Mouse (Mus musculus): ENCODE measurements around the gene Rbm14. TPM values are rescaled to one million over a fixed set of nuclear protein-coding genes. Genes with fewer than 3 reads are reported as not detected.
"Not testable (repeated sequence)": the region's sequence is repeated elsewhere in the genome, so short reads cannot be mapped to it uniquely, and the experiment has no call there.

Gene Rbm14
- total and polyA plus RNA-seq, 2 experiments from 2014 or later = 37.5 to 45.6 TPM

DNA sequence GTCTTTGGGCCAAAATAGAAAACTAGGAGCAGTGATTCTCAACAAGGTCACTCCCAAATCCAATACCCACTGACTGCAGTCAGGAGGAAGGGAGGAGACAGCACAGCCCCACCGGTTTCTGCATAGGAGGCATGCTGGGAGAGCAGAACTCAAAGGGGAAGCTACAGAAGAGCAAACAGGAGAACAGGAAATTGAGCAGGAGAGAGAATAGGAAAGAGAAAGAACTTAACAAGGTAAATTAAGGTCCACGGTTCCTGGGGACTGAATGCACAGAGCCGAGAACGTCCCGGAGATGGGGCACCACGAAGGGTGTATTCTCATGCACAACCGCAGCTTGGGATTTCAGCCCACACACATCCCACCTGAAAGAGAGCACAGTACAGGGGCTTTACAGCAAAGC, 26.2 kb downstream of the Rbm14 start:
- H3K4me3 ChIP-seq (ENCODE audit: low read length) = no peak overlapping the region
- H3K27me3 ChIP-seq (ENCODE audit: insufficient read depth, low read length) = no peaks in the 10 kb centered on the region
- 88% methylated on average over 7 of the region's 7 CpGs for WGBS
- H3K36me3 ChIP-seq (ENCODE audit: insufficient read depth, low read length) = peaks cover 26% of the 10 kb centered on the region
- no peak overlapping the region for H3K27ac ChIP-seq
- H3K4me2 ChIP-seq (ENCODE audit: low read depth, low read length) = no peak overlapping the region
- no peaks in the 10 kb centered on the region for H3K9me3 ChIP-seq (ENCODE audit: low read length)
- DNase-seq (ENCODE audit: low spot score) (no peak), ATAC-seq (no peak)
- peaks cover 3% of the 10 kb centered on the region for H3K4me1 ChIP-seq (ENCODE audit: insufficient read depth, low read length)
- no peak for TF ChIP-seq CTCF (IDR thresholded peaks at IDR 0.05; ENCODE audit: low read depth)
- H3K9ac ChIP-seq (replicated peaks; ENCODE audit: low read length) = no peak overlapping the region

DNA sequence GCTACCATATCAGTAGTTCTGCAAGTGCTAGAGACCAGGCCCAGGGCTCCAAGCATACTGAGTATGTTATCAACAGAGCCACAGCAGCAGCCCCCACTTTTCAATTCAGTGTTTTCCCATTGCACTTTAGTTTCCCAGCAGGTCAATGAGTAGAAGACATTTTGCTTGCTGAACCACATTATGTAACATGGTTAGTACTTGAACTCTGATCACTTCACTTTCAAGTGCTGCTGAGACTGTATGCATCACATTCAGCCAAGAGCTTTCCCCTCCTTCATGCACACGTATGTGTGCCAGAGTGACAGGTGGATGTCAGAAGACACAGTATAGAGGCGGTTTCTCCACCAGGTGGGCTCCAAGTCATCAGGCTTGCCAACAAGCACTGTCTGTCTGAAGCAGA, 28.5 kb downstream of the Rbm14 start:
- ATAC-seq (no peak), DNase-seq (ENCODE audit: low spot score) (no peak)
- no peaks in the 10 kb centered on the region for H3K4me1 ChIP-seq (ENCODE audit: insufficient read depth, low read length)
- no peak overlapping the region for H3K4me2 ChIP-seq (ENCODE audit: low read depth, low read length)
- H3K36me3 ChIP-seq (ENCODE audit: insufficient read depth, low read length) = peaks cover 24% of the 10 kb centered on the region
- WGBS = 82% methylated on average over 2 of the region's 2 CpGs
- H3K9ac ChIP-seq (replicated peaks; ENCODE audit: low read length) = no peak overlapping the region
- H3K9me3 ChIP-seq (ENCODE audit: low read length) = no peaks in the 10 kb centered on the region
- no peak for TF ChIP-seq CTCF (IDR thresholded peaks at IDR 0.05; ENCODE audit: low read depth)
- no peaks in the 10 kb centered on the region for H3K27me3 ChIP-seq (ENCODE audit: insufficient read depth, low read length)
- no peak overlapping the region for H3K4me3 ChIP-seq (ENCODE audit: low read length)
- H3K27ac ChIP-seq = no peak overlapping the region

DNA sequence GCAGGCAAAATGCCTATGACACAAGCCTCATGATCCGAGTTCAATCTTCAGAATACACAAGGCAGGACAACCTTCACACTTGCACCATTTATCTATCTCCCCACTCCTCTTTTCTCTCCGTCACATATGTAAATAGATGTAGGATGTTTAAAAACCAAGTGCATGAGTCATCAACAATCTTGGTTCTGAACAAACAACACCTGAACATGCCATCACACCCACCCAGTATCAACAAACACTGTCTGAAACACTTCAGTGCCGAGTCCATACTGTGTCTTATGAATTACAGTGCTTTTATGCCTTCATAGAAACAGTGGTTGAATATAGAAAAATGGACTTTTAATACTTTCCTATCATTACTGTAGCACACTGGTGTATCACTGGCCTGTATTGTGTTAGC, 38.6 kb downstream of the Rbm14 start:
- H3K4me2 ChIP-seq (ENCODE audit: low read depth, low read length) = no peak overlapping the region
- no peaks in the 10 kb centered on the region for H3K4me1 ChIP-seq (ENCODE audit: insufficient read depth, low read length)
- H3K9ac ChIP-seq (replicated peaks; ENCODE audit: low read length) = no peak overlapping the region
- H3K4me3 ChIP-seq (ENCODE audit: low read length) = no peak overlapping the region
- H3K27me3 ChIP-seq (ENCODE audit: insufficient read depth, low read length) = no peaks in the 10 kb centered on the region
- peaks cover 23% of the 10 kb centered on the region for H3K36me3 ChIP-seq (ENCODE audit: insufficient read depth, low read length)
- H3K27ac ChIP-seq = no peak overlapping the region
- 90% methylated on average over 3 of the region's 3 CpGs for WGBS
- no peaks in the 10 kb centered on the region for H3K9me3 ChIP-seq (ENCODE audit: low read length)
- DNase-seq (ENCODE audit: low spot score) (no peak), ATAC-seq (no peak)
- no peak for TF ChIP-seq CTCF (IDR thresholded peaks at IDR 0.05; ENCODE audit: low read depth)

DNA sequence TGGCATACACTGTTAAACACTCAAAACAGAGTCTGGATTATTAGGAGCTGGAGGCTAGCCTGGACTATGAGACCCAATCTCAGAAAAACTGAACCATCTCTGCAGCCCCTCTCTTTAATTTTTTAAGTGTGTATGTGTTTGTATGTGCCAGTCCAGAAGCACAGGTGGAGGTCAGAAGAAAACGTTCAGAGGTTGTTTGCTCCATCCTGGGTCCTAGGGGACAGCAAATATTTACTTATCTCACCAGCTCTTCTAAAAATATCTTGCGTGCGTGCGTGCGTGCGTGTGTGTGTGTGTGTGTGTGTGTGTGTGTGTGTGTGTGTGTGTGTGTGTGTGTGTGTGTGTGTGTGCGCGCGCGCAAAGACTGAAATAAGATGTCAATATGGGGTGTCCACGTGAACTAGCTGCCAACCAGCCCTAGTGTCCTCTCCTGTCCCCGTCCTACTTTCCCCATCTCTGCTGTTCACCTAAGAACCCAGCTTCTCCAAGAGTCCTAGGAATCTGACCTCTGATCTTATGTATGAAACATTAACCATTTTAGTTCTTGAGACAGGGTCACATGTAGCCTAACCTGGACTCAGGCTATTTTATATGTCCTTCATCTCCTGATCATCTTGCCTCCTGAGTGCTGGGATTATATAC, 43.8 kb downstream of the Rbm14 start:
- Histone ChIP-seq H3K27me3 (ENCODE audit: insufficient read depth, low read length) (no peaks in the 10 kb centered on the region), H3K9me3 (ENCODE audit: low read length) (no peaks in the 10 kb centered on the region), H3K9ac (replicated peaks; ENCODE audit: low read length) (no peak overlapping the region), H3K27ac (no peak overlapping the region), H3K4me2 (ENCODE audit: low read depth, low read length) (no peak overlapping the region), H3K4me1 (ENCODE audit: insufficient read depth, low read length) (no peaks in the 10 kb centered on the region), H3K36me3 (ENCODE audit: insufficient read depth, low read length) (peaks cover 30% of the 10 kb centered on the region), H3K4me3 (ENCODE audit: low read length) (no peak overlapping the region)
- no peak for ATAC-seq
- DNase-seq (ENCODE audit: low spot score) = no peak
- 83% methylated on average over 11 of the region's 12 CpGs for WGBS
- TF ChIP-seq CTCF (IDR thresholded peaks at IDR 0.05; ENCODE audit: low read depth) = no peak

DNA sequence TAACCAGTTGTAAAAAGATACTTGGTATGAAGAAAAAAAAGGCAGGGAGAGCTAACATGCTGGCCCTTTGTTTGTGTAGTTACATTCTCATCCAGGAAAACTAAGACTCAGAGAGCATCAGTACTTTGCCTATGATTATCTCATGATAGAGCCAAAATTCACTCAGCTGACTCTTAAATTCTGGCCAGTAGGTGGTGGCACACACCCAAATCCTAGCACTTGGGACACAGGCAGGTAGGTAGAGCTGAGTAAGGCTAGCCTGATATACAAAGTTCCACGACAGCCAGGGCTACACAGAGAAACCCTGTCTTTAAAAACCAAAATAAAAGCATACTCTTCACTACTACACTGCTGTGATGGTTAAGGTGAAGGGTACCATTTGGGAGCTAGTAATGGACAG, 48.6 kb downstream of the Rbm14 start:
- H3K4me2 ChIP-seq (ENCODE audit: low read depth, low read length) = no peak overlapping the region
- H3K36me3 ChIP-seq (ENCODE audit: insufficient read depth, low read length) = peaks cover 26% of the 10 kb centered on the region; the same call in 1 of the 2 replicates
- peaks cover 8% of the 10 kb centered on the region; the same call in 1 of the 2 replicates for H3K4me1 ChIP-seq (ENCODE audit: insufficient read depth, low read length)
- H3K27me3 ChIP-seq (ENCODE audit: insufficient read depth, low read length) = no peaks in the 10 kb centered on the region
- H3K9ac ChIP-seq (replicated peaks; ENCODE audit: low read length) = no peak overlapping the region
- ATAC-seq = no peak
- 53% methylated on average over 1 of the region's 1 CpGs for WGBS
- peak; percentile 41; the same call in 1 of the 2 replicates for TF ChIP-seq CTCF (IDR thresholded peaks at IDR 0.05; ENCODE audit: low read depth)
- H3K4me3 ChIP-seq (ENCODE audit: low read length) = no peak overlapping the region
- peak; percentile 31 for DNase-seq (ENCODE audit: low spot score)
- no peak overlapping the region for H3K27ac ChIP-seq
- no peaks in the 10 kb centered on the region for H3K9me3 ChIP-seq (ENCODE audit: low read length)

DNA sequence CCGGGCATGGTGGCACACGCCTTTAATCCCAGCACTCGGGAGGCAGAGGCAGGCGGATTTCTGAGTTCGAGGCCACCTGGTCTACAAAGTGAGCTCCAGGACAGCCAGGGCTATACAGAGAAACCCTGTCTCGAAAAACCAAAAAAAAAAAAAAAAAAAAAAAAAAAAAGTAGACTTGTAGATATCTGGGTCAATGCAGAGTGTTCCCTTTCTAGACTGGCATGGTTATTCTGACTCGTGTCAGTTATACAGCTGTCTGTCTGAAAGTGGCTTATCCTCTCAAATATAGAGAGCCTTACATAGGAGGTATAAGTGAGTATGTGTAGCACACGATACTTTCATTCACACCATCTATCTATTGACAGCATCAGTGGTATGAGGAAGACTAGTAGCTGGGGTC, 50.9 kb downstream of the Rbm14 start:
- H3K4me1 ChIP-seq (ENCODE audit: insufficient read depth, low read length); DNase-seq (ENCODE audit: low spot score); ATAC-seq; H3K27ac ChIP-seq; H3K9me3 ChIP-seq (ENCODE audit: low read length); H3K4me2 ChIP-seq (ENCODE audit: low read depth, low read length); H3K9ac ChIP-seq (replicated peaks; ENCODE audit: low read length); H3K27me3 ChIP-seq (ENCODE audit: insufficient read depth, low read length); H3K4me3 ChIP-seq (ENCODE audit: low read length): not testable (repeated sequence)
- 87% methylated on average over 8 of the region's 8 CpGs for WGBS
- peaks cover 14% of the 10 kb centered on the region; the same call in 1 of the 2 replicates for H3K36me3 ChIP-seq (ENCODE audit: insufficient read depth, low read length)

DNA sequence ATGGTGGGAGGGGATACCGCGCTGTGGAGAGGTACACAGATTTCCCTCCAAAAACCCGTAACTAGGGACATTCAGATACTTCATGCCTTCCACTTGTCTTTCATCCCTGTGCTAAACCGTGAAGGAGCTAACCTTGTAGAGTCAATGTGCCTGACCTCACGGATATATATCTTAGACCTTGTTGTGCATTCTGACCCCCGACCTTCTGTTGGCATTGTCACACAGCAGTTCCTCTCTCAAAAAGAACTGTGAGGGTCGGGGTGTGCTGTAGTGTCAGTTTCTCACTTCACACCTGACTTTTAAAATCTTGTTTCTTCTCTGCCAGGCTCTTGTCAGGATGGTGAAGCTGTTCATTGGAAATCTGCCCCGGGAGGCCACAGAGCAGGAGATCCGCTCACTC, 54.5 kb downstream of the Rbm14 start:
- DNase-seq (ENCODE audit: low spot score) = no peak
- no peak for ATAC-seq
- 0% methylated on average over 9 of the region's 9 CpGs for WGBS

More for the DNA sequence above, 54.5 kb downstream of the Rbm14 start:
- peak overlapping the region; percentile 76 for H3K4me3 ChIP-seq (ENCODE audit: low read length)
- H3K36me3 ChIP-seq (ENCODE audit: insufficient read depth, low read length) = peaks cover 3% of the 10 kb centered on the region
- H3K27ac ChIP-seq = peak overlapping the region; percentile 95
- peak overlapping the region; percentile 75 for H3K9ac ChIP-seq (replicated peaks; ENCODE audit: low read length)
- no peaks in the 10 kb centered on the region for H3K9me3 ChIP-seq (ENCODE audit: low read length)
- peak overlapping the region; percentile 78 for H3K4me2 ChIP-seq (ENCODE audit: low read depth, low read length)
- H3K27me3 ChIP-seq (ENCODE audit: insufficient read depth, low read length) = no peaks in the 10 kb centered on the region
- TF ChIP-seq CTCF (IDR thresholded peaks at IDR 0.05; ENCODE audit: low read depth) = no peak
- H3K4me1 ChIP-seq (ENCODE audit: insufficient read depth, low read length) = peaks cover 8% of the 10 kb centered on the region; the same call in 1 of the 2 replicates

Data from hindbrain, postnatal 0 days (tissue).